Mouse (Mus musculus) forebrain, embryonic 16.5 days (tissue): ENCODE results near the gene Lmnb2. TPM values are rescaled to one million over a fixed set of nuclear protein-coding genes. Genes with fewer than 3 reads are reported as not detected.
A peak's percentile ranks its signal among the peaks of the same experiment; 100 is the strongest.

Experiments
- ATAC-seq: fragments of 200-750 bp; cut with Nextera tagmentation; 2 replicates; pipeline ENCODE4 v1.8.0; 2017; ENCODE audit warnings: mild to moderate bottlenecking, moderate library complexity
- H3K27ac ChIP-seq: fragments of 300-500 bp; sonication (generic); 2 replicates; pipeline ENCODE4 v1.5.1; 2014; ENCODE audit warnings: low read length, control low read depth
- H3K27me3 ChIP-seq: fragments of 300-500 bp; sonication (generic); replicated peaks from 2 replicates; pipeline ENCODE4 v1.6.1; 2014; ENCODE audit warnings: low read length; ENCODE audit not compliant: control insufficient read depth, insufficient read depth
- H3K36me3 ChIP-seq: fragments of 300-500 bp; sonication (generic); 2 replicates; pipeline ENCODE4 v1.6.1; 2014; ENCODE audit not compliant: control insufficient read depth, insufficient read depth
- H3K4me1 ChIP-seq: fragments of 300-500 bp; sonication (generic); replicated peaks from 2 replicates; pipeline ENCODE4 v1.6.1; 2014; ENCODE audit warnings: low read length; ENCODE audit not compliant: control insufficient read depth, insufficient read depth
- H3K4me2 ChIP-seq: fragments of 300-500 bp; sonication (generic); 2 replicates; pipeline ENCODE4 v1.6.1; 2014; ENCODE audit warnings: mild to moderate bottlenecking, low read length, control low read depth
- H3K4me3 ChIP-seq: fragments of 300-500 bp; sonication (generic); replicated peaks from 2 replicates; pipeline ENCODE4 v1.5.1; 2014; ENCODE audit warnings: mild to moderate bottlenecking, low read length, control low read depth
- H3K9ac ChIP-seq: fragments of 300-500 bp; sonication (generic); replicated peaks from 2 replicates; pipeline ENCODE4 v1.6.1; 2014; ENCODE audit warnings: low read depth, low read length, control low read depth
- H3K9me3 ChIP-seq: fragments of 300-500 bp; sonication (generic); 2 replicates; pipeline ENCODE4 v1.6.1; 2016; ENCODE audit warnings: low read length; ENCODE audit not compliant: control insufficient read depth
- WGBS: fragments of 180-500 bp; shearing (Covaris S2); extraction: QIAGEN DNeasy Blood & Tissue Kit; methylation state at CpG from one replicate; pipeline ENCODE4 v1.1.7; 2014; 5-methylcytosine and 5-hydroxymethylcytosine counted together
- polyA plus RNA-seq: library from polyadenylated mRNA; unstranded; fragments of >200 nt; fragmentation: Nextera tagmentation; extraction: Ambion mirVana; gene quantifications from 2 replicates; pipeline ENCODE4 v1.2.1, GENCODE M21; 2015

The Lmnb2 gene
- polyA plus RNA-seq, 1 experiment from 2014 or later, result 59.8 TPM

DNA sequence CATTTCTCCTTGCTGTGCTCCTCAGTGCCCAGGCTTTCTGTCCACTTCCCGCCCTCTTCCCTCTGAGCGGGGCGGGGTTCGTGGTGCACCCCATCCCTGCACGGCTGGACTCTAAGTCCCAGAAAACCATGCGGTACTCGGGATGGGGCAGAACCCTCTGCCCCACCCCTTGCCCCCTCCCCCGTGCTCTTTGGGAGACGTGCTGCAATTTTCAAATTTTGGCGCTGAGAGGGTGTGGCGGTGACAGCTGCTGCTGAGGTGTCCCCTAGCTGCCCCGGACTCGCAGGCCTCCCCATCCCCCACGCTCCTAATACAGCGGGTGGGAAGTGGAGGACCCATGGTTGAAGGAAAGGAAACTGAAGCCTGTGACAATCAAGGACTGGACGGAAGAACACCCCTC is 3.9 kb upstream of the Lmnb2 start:
- Histone ChIP-seq H3K36me3 (no peaks in the 10 kb centered on the region), H3K9ac (peak overlapping the region; percentile 12), H3K4me3 (no peak overlapping the region), H3K27ac (no peak overlapping the region), H3K9me3 (no peaks in the 10 kb centered on the region; the same call in 1 of the 2 replicates), H3K4me1 (peaks cover 16% of the 10 kb centered on the region), H3K4me2 (peak overlapping the region; percentile 37), H3K27me3 (no peaks in the 10 kb centered on the region)
- ATAC-seq, result no peak
- WGBS, result 5% methylated on average over 16 of the region's 16 CpGs

- peak; percentile 26; the same call in 1 of the 2 replicates for ATAC-seq
- peaks cover 28% of the 10 kb centered on the region for H3K4me1 ChIP-seq
- H3K36me3 ChIP-seq, result no peaks in the 10 kb centered on the region
- H3K9me3 ChIP-seq, result no peaks in the 10 kb centered on the region
- H3K27me3 ChIP-seq, result no peaks in the 10 kb centered on the region
- H3K4me3 ChIP-seq, result peak overlapping the region; percentile 78
- H3K9ac ChIP-seq, result peak overlapping the region; percentile 86
- H3K4me2 ChIP-seq, result peak overlapping the region; percentile 81
- peak overlapping the region; percentile 69 for H3K27ac ChIP-seq
- 0% methylated on average over 15 of the region's 15 CpGs for WGBS
Measured at GRCm38 (mm10) chr10:80917336-80917778, 688 bp downstream of the Lmnb2 start.

DNA sequence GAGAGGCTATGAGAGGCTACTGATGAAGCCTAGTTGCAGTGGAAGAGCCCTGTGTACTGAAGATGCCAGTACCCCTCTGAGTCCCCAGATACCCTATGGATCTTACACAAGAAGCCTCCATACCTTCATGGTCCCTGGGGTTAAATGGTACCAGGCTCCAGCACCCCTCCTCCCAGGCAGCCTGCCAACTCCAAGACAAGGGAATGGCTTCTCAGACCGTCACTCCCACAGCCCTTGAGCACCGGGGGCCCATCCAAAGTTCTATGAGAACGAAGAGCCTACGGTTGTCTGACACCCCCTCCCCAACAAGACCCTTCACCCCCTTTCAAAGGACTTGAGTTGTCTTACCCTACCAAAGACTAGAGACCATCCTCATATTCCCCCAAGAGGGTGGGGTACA is 2.3 kb downstream of the Lmnb2 start:
- Histone ChIP-seq H3K9ac (no peak overlapping the region), H3K4me1 (peaks cover 22% of the 10 kb centered on the region), H3K27ac (no peak overlapping the region), H3K4me3 (no peak overlapping the region), H3K27me3 (no peaks in the 10 kb centered on the region), H3K4me2 (no peak overlapping the region), H3K36me3 (no peaks in the 10 kb centered on the region; the same call in 1 of the 2 replicates), H3K9me3 (no peaks in the 10 kb centered on the region)
- WGBS, result 68% methylated on average over 4 of the region's 4 CpGs
- ATAC-seq, result no peak

- Histone ChIP-seq H3K4me1 (peaks cover 22% of the 10 kb centered on the region), H3K9me3 (no peaks in the 10 kb centered on the region), H3K27me3 (no peaks in the 10 kb centered on the region), H3K27ac (no peak overlapping the region), H3K4me2 (no peak overlapping the region), H3K9ac (no peak overlapping the region), H3K36me3 (no peaks in the 10 kb centered on the region; the same call in none of the 2 replicates), H3K4me3 (no peak overlapping the region)
- 85% methylated on average over 2 of the region's 2 CpGs for WGBS
- no peak for ATAC-seq
Measured at GRCm38 (mm10) chr10:80915260-80915659, 2.8 kb downstream of the Lmnb2 start.

DNA sequence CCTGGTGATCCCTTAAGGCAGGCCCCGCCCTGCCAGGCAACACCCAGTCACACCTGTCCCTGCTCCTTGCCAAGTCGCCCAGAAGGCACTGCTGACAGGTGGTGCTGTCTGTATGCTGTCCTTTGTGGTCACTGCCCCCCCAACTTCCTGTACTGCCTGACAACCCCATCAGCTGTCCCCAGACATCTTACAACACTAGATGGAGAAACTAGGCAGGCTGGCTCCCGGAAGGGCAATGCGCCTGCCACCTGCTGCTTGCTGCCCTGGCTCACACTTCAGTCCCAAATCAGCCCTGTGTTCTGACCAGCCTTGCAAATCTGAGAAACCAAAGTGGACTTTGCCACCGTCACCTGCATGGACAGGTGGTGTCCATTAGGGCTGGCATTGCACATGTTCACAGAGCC is 3.8 kb downstream of the Lmnb2 start:
- H3K27ac ChIP-seq, result no peak overlapping the region
- no peak overlapping the region for H3K4me2 ChIP-seq
- H3K27me3 ChIP-seq, result no peaks in the 10 kb centered on the region
- peaks cover 22% of the 10 kb centered on the region for H3K4me1 ChIP-seq
- peaks cover 2% of the 10 kb centered on the region for H3K36me3 ChIP-seq
- no peak overlapping the region for H3K9ac ChIP-seq
- no peak overlapping the region for H3K4me3 ChIP-seq
- no peak for ATAC-seq
- 93% methylated on average over 5 of the region's 5 CpGs for WGBS
- H3K9me3 ChIP-seq, result no peaks in the 10 kb centered on the region

GRCm38 (mm10) chr10:80913364-80914011 is 4.6 kb downstream of the Lmnb2 start:
- Histone ChIP-seq H3K4me2 (no peak overlapping the region), H3K4me3 (no peak overlapping the region), H3K27ac (no peak overlapping the region), H3K4me1 (peaks cover 20% of the 10 kb centered on the region), H3K9ac (no peak overlapping the region), H3K9me3 (no peaks in the 10 kb centered on the region), H3K36me3 (peaks cover 5% of the 10 kb centered on the region), H3K27me3 (no peaks in the 10 kb centered on the region)
- WGBS, result 92% methylated on average over 7 of the region's 8 CpGs
- ATAC-seq, result no peak

DNA sequence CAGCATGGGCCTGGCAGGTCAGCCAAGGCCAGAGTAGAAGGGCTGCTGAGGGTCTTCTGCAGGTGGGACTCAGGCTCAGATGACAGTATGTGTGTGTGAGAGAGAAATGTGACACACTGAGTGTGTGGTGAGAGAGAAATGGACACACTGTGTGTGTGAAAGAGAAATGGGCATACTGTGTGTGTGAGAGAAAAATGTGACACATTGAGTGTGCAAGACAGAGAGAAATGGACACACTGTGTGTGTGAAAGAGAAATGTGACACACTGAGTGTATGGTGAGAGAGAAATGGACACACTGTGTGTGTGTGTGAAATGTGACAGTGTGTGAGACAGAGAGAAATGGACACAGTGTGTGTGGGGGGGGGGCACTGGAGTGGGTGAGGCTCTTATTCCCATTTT is 6.2 kb downstream of the Lmnb2 start:
- no peak for ATAC-seq
- H3K9ac ChIP-seq, result no peak overlapping the region
- H3K4me2 ChIP-seq, result no peak overlapping the region
- H3K4me1 ChIP-seq, result peaks cover 12% of the 10 kb centered on the region
- H3K36me3 ChIP-seq, result peaks cover 5% of the 10 kb centered on the region
- H3K27ac ChIP-seq, result no peak overlapping the region
- H3K4me3 ChIP-seq, result no peak overlapping the region
- no peaks in the 10 kb centered on the region for H3K9me3 ChIP-seq
- no peaks in the 10 kb centered on the region for H3K27me3 ChIP-seq

GRCm38 (mm10) chr10:80911354-80911753 is 6.7 kb downstream of the Lmnb2 start:
- 93% methylated on average over 4 of the region's 4 CpGs for WGBS
- no peak overlapping the region for H3K9ac ChIP-seq
- no peaks in the 10 kb centered on the region for H3K9me3 ChIP-seq
- no peak overlapping the region for H3K27ac ChIP-seq
- H3K27me3 ChIP-seq, result no peaks in the 10 kb centered on the region
- no peak for ATAC-seq
- no peak overlapping the region for H3K4me2 ChIP-seq
- no peak overlapping the region for H3K4me3 ChIP-seq
- peaks cover 6% of the 10 kb centered on the region for H3K4me1 ChIP-seq
- peaks cover 8% of the 10 kb centered on the region for H3K36me3 ChIP-seq

GRCm38 (mm10) chr10:80909375-80910162 is 8.5 kb downstream of the Lmnb2 start:
- no peaks in the 10 kb centered on the region for H3K4me1 ChIP-seq
- H3K9ac ChIP-seq, result no peak overlapping the region
- peaks cover 20% of the 10 kb centered on the region for H3K36me3 ChIP-seq
- H3K9me3 ChIP-seq, result no peaks in the 10 kb centered on the region
- ATAC-seq, result no peak
- WGBS, result 97% methylated on average over 22 of the region's 22 CpGs
- no peak overlapping the region for H3K4me3 ChIP-seq
- H3K27me3 ChIP-seq, result no peaks in the 10 kb centered on the region
- H3K4me2 ChIP-seq, result no peak overlapping the region
- no peak overlapping the region for H3K27ac ChIP-seq
